Mouse (Mus musculus): Measurements from ENCODE around the gene Sf3a2. TPM values are rescaled to one million over a fixed set of nuclear protein-coding genes. Genes with fewer than 3 reads are reported as not detected.
"Not testable (repeated sequence)": the region's sequence is repeated elsewhere in the genome, so short reads cannot be mapped to it uniquely, and the experiment has no call there.

The Sf3a2 gene
- polyA plus RNA-seq, 1 experiment from 2014 or later: 61.9 TPM

- TF ChIP-seq CTCF (IDR thresholded peaks at IDR 0.05; ENCODE audit: low read depth): no peak
- H3K4me3 ChIP-seq (replicated peaks; ENCODE audit: low read depth, low read length): no peak overlapping the region
- H3K4me2 ChIP-seq (ENCODE audit: low read length): no peak overlapping the region
- H3K27me3 ChIP-seq (ENCODE audit: insufficient read depth, low read length): no peaks in the 10 kb centered on the region
- H3K9me3 ChIP-seq (replicated peaks; ENCODE audit: low read length): no peaks in the 10 kb centered on the region
- H3K4me1 ChIP-seq (replicated peaks; ENCODE audit: insufficient read depth, low read length): no peaks in the 10 kb centered on the region
- no peak for ATAC-seq (replicated peaks; ENCODE audit: low FRiP score, low read depth)
- DNase-seq (ENCODE audit: low spot score): no peak
- no peak overlapping the region for H3K27ac ChIP-seq
- 49% methylated on average over 2 of the region's 2 CpGs for WGBS
- H3K9ac ChIP-seq (ENCODE audit: low read depth, low read length): no peak overlapping the region
- no peaks in the 10 kb centered on the region for H3K36me3 ChIP-seq (ENCODE audit: insufficient read depth, low read length)
These were observed 19.2 kb downstream of the Sf3a2 start for GRCm38 (mm10) chr10:80817164-80817563.

GRCm38 (mm10) chr10:80817955-80818354 lies 20.0 kb downstream of the Sf3a2 start:
- WGBS: 84% methylated on average over 7 of the region's 7 CpGs
- TF ChIP-seq CTCF (IDR thresholded peaks at IDR 0.05; ENCODE audit: low read depth): peak; percentile 59

GRCm38 (mm10) chr10:80818599-80819281 lies 20.7 kb downstream of the Sf3a2 start:
- ATAC-seq (replicated peaks; ENCODE audit: low FRiP score, low read depth) (no peak), DNase-seq (ENCODE audit: low spot score) (no peak)
- Histone ChIP-seq H3K4me3 (replicated peaks; ENCODE audit: low read depth, low read length) (no peak overlapping the region), H3K4me1 (replicated peaks; ENCODE audit: insufficient read depth, low read length) (0 out of 2 replicates have a peak, but pooled peaks cover under 1% of the 10 kb centered on the region), H3K9ac (ENCODE audit: low read depth, low read length) (no peak overlapping the region), H3K9me3 (replicated peaks; ENCODE audit: low read length) (no peaks in the 10 kb centered on the region), H3K4me2 (ENCODE audit: low read length) (no peak overlapping the region), H3K27ac (no peak overlapping the region), H3K36me3 (ENCODE audit: insufficient read depth, low read length) (no peaks in the 10 kb centered on the region), H3K27me3 (ENCODE audit: insufficient read depth, low read length) (no peaks in the 10 kb centered on the region)
- TF ChIP-seq CTCF (IDR thresholded peaks at IDR 0.05; ENCODE audit: low read depth): no peak
- 52% methylated on average over 6 of the region's 6 CpGs for WGBS

More at GRCm38 (mm10) chr10:80817955-80818354, 20.0 kb downstream of the Sf3a2 start:
- not testable (repeated sequence) for H3K9me3 ChIP-seq (replicated peaks; ENCODE audit: low read length); H3K4me3 ChIP-seq (replicated peaks; ENCODE audit: low read depth, low read length); H3K27me3 ChIP-seq (ENCODE audit: insufficient read depth, low read length); DNase-seq (ENCODE audit: low spot score); ATAC-seq (replicated peaks; ENCODE audit: low FRiP score, low read depth); H3K36me3 ChIP-seq (ENCODE audit: insufficient read depth, low read length); H3K9ac ChIP-seq (ENCODE audit: low read depth, low read length); H3K27ac ChIP-seq; H3K4me1 ChIP-seq (replicated peaks; ENCODE audit: insufficient read depth, low read length); H3K4me2 ChIP-seq (ENCODE audit: low read length)

GRCm38 (mm10) chr10:80819406-80819805 lies 21.4 kb downstream of the Sf3a2 start:
- Histone ChIP-seq H3K27me3 (ENCODE audit: insufficient read depth, low read length) (no peaks in the 10 kb centered on the region), H3K36me3 (ENCODE audit: insufficient read depth, low read length) (no peaks in the 10 kb centered on the region), H3K27ac (no peak overlapping the region), H3K4me2 (ENCODE audit: low read length) (no peak overlapping the region), H3K9ac (ENCODE audit: low read depth, low read length) (no peak overlapping the region), H3K4me1 (replicated peaks; ENCODE audit: insufficient read depth, low read length) (0 out of 2 replicates have a peak, but pooled peaks cover 3% of the 10 kb centered on the region), H3K4me3 (replicated peaks; ENCODE audit: low read depth, low read length) (no peak overlapping the region), H3K9me3 (replicated peaks; ENCODE audit: low read length) (no peaks in the 10 kb centered on the region)
- no peak; the same call in 1 of the 2 replicates for ATAC-seq (replicated peaks; ENCODE audit: low FRiP score, low read depth)
- no peak for DNase-seq (ENCODE audit: low spot score)
- WGBS: 33% methylated on average over 3 of the region's 3 CpGs
- TF ChIP-seq CTCF (IDR thresholded peaks at IDR 0.05; ENCODE audit: low read depth): no peak

GRCm38 (mm10) chr10:80821991-80822390 lies 24.0 kb downstream of the Sf3a2 start:
- H3K36me3 ChIP-seq (ENCODE audit: insufficient read depth, low read length): no peaks in the 10 kb centered on the region
- peak; percentile 80 for TF ChIP-seq CTCF (IDR thresholded peaks at IDR 0.05; ENCODE audit: low read depth)
- H3K27ac ChIP-seq: no peak overlapping the region
- no peak overlapping the region for H3K9ac ChIP-seq (ENCODE audit: low read depth, low read length)
- no peak overlapping the region for H3K4me3 ChIP-seq (replicated peaks; ENCODE audit: low read depth, low read length)
- ATAC-seq (replicated peaks; ENCODE audit: low FRiP score, low read depth) (no peak), DNase-seq (ENCODE audit: low spot score) (peak; percentile 65)
- H3K4me2 ChIP-seq (ENCODE audit: low read length): no peak overlapping the region
- WGBS: 48% methylated on average over 2 of the region's 2 CpGs
- no peaks in the 10 kb centered on the region for H3K9me3 ChIP-seq (replicated peaks; ENCODE audit: low read length)
- H3K27me3 ChIP-seq (ENCODE audit: insufficient read depth, low read length): no peaks in the 10 kb centered on the region
- 0 out of 2 replicates have a peak, but pooled peaks cover 3% of the 10 kb centered on the region for H3K4me1 ChIP-seq (replicated peaks; ENCODE audit: insufficient read depth, low read length)

GRCm38 (mm10) chr10:80822528-80822927 lies 24.5 kb downstream of the Sf3a2 start:
- Histone ChIP-seq H3K4me1 (replicated peaks; ENCODE audit: insufficient read depth, low read length) (0 out of 2 replicates have a peak, but pooled peaks cover 3% of the 10 kb centered on the region), H3K9ac (ENCODE audit: low read depth, low read length) (no peak overlapping the region), H3K36me3 (ENCODE audit: insufficient read depth, low read length) (no peaks in the 10 kb centered on the region), H3K9me3 (replicated peaks; ENCODE audit: low read length) (no peaks in the 10 kb centered on the region), H3K4me2 (ENCODE audit: low read length) (no peak overlapping the region), H3K4me3 (replicated peaks; ENCODE audit: low read depth, low read length) (no peak overlapping the region), H3K27ac (no peak overlapping the region), H3K27me3 (ENCODE audit: insufficient read depth, low read length) (no peaks in the 10 kb centered on the region)
- DNase-seq (ENCODE audit: low spot score) (no peak), ATAC-seq (replicated peaks; ENCODE audit: low FRiP score, low read depth) (no peak)
- TF ChIP-seq CTCF (IDR thresholded peaks at IDR 0.05; ENCODE audit: low read depth): no peak
- 86% methylated on average over 5 of the region's 5 CpGs for WGBS
